Mouse (Mus musculus): ENCODE results near the gene Eif3l.

DNA sequence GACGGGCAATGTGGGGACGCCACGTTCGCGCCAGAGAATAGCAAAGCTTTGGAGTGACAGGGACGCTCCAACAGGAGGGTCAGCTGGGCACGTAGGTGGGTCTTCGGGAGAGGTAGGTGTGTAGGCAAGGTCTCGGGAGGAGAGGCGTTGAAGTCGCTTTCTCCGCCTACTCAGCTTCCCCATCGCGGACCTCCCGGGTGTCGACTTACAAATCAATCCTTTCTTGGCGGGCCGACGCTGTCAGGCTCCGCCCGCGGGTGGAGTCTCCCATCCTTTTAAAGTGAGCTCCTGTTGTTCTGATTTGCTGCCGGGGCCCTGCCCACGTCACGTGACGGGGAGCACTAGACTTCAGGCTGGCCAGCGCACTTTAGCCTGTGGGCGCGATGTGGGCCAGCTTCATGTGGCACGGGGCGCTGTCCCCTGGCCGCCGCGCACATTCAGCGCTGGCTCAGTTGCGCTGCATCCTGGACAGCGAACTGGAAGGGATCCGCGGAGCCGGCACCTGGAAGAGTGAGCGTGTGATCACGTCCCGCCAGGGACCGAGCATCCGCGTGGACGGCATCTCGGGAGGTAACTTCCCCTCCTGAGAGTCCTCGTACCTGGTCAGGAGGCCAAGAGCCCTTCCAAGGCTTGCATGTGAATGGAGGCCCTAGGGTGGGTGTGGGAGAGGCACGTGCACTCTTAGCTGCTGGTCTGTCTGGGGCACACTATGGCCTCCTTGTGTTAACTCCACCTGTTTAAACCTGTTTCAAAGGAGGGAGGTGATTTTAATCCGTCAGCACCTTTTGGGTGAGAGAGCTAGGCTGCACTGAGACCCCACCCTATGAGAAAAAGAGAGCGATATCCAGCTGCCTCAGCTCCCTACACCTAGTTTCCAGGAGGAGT, 44.2 kb upstream of the Eif3l start:
- TF ChIP-seq CTCF (IDR thresholded peaks at IDR 0.05; ENCODE audit: low read depth, low read length) (no peak), GATA2 (IDR thresholded peaks at IDR 0.05; ENCODE audit: borderline replicate concordance, low read depth, low read length) (no peak), GATA1 (IDR thresholded peaks at IDR 0.05; ENCODE audit: borderline replicate concordance, low read length) (no peak), TAL1 (conservative IDR thresholded peaks at IDR 0.05; ENCODE audit: low read depth, low read length) (no peak), POLR2AphosphoS5 (IDR thresholded peaks at IDR 0.05; ENCODE audit: insufficient replicate concordance, low read depth, low read length) (no peak)
